Mouse (Mus musculus) heart, adult 9 months (tissue): ENCODE results near the gene Grk6.

Experiments used
- DNase-seq, 2 experiments: peaks; one replicate each; pipeline ENCODE4 v3.0.0; 2022; ENCODE audit warnings: low spot score in 2 of 2

Gene Grk6

DNA sequence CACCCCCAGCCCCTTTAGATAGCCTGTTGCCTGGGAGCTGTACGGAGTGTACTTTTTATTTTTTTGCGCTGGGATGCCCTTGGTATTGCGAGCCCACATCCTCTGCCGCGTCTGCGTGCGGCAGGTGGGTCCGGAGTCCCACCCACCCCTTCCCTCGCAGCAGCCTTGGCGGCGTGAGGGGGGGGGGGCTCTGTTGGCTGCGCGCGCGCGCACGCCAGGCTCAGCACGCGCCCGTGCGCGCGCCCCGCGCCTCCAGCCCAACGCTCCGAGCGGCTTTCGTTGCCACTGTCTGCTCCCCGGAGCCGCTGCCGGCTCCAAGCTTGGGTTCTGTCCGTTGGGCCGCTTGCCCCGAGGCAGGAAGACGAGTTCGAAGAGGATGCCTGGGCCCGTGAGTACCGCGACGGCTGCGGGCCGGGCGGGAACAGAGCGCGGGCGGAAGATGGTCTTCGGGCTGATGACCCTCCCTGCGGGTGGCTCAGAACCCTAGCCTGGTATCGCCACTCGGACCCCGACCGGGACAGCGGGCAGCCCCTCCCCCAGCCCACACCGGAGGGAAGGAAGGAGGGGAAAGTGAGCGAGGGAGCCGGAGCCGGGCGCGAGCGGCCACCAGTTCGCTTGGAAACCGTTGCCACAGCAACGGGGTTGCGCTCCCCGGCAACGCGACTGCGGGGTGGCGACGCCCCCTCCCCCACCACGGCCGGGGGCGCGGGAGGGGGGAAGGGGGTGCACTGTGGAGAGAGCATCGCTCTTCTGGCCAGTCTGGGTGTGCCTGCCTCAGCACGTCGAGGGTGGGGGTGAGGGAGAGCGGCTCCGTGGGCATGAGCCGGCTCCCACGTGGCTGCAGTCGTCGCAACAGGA lies 19.4 kb downstream of the Grk6 start, which contains the start of gene Prr7:
Gene Prr7 (plus strand): TSS at position 241 of the 858 bp plus-strand sequence.
- no peak for DNase-seq

DNA sequence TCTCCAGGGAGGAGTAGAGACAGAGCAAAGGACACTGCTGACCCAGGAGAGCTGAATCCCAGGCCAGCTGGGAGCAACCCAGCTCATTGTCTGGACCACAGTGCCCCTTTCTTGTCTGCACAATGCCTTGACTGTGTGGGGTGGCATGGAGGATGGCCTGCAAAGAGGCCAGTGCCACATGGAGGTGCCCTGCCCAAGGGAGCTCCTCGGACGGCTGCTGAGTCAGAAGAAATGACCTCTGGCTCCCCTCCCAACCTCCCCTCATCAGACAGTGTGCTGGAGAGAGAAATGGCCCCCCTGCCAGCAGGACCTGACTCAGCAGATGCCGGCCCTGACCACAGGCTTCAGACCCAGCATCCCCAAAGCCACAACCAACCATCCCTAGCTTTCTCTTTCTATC lies 20.3 kb downstream of the Grk6 start:
- DNase-seq: no peak

DNA sequence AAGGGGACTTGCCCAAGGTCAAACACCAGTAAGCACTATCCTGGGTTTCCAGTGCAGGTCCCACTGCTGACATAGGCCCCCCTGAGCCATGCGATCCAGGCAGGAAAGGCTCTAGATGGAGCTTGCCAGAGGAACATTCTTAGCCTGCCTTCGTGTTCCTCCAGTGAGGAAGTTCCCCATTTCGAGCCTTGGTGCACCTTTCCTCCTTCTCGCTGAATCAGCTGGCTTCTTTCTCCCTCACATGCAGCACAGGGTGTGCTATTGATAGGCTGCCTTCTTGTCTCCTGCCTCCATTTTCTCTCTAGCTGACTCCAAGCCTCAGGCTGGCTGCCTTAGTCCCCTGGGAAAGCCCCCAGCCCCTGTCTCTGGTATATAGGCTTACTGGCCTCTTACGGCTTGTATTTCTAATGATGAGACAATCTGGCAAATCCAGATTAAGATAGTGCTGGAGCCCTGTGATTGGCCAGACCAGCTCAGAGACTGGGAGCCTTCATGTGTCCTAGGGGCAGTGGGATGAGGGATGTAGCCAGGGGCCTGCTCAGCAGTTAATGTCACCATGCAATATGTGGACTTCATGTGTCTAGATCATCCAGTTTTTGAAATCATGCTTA lies 21.1 kb downstream of the Grk6 start:
- DNase-seq: no peak

- no peak for DNase-seq
Measured at GRCm38 (mm10) chr13:55468851-55469560, 24.1 kb downstream of the Grk6 start.

- no peak for DNase-seq
Measured at GRCm38 (mm10) chr13:55470372-55470771, 25.5 kb downstream of the Grk6 start.

GRCm38 (mm10) chr13:55471156-55471818 lies 26.4 kb downstream of the Grk6 start:
- peak; percentile 88 for DNase-seq

DNA sequence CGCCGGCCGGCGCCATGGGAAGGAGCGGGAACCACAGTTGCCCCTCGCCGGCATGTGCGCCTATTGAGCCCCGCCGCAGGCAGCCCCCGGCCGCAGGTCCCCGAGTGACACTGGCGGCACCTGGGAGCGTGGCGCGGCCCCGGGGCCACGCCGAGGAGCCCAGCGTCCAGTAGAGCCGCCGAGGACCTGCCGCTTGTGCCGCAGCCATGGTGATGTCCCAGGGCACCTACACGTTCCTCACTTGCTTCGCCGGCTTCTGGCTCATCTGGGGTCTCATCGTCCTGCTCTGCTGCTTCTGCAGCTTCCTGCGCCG lies 26.9 kb downstream of the Grk6 start:
- DNase-seq: no peak

GRCm38 (mm10) chr13:55472132-55473022 lies 27.5 kb downstream of the Grk6 start:
- DNase-seq: peak in 1 of 2 experiments; percentile 40

- DNase-seq: no peak
Measured at GRCm38 (mm10) chr13:55473076-55473831, 28.4 kb downstream of the Grk6 start.

DNA sequence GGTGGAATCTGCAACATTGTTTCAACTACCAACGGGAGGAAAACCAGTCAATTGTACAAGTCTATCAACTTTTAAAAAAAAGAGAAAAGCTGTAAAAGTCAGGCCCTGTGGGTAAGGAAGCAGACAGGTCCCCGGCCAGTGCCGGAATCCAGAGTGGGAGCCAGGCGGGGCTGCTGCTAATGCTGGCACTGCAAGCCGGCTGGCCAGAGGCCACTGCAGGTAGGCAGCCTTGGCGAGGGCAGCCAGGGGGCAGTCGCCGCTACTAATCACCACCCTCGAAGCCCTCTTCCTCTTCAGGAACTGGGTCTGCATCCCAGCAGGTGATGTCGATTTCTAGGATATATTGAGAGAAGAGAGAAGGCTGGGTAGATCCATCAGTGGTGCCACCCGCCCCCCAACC lies 29.1 kb downstream of the Grk6 start:
- no peak for DNase-seq

- no peak for DNase-seq
Measured at GRCm38 (mm10) chr13:55474621-55475069, 29.8 kb downstream of the Grk6 start.

GRCm38 (mm10) chr13:55475750-55476149 lies 30.9 kb downstream of the Grk6 start:
- DNase-seq: no peak

DNA sequence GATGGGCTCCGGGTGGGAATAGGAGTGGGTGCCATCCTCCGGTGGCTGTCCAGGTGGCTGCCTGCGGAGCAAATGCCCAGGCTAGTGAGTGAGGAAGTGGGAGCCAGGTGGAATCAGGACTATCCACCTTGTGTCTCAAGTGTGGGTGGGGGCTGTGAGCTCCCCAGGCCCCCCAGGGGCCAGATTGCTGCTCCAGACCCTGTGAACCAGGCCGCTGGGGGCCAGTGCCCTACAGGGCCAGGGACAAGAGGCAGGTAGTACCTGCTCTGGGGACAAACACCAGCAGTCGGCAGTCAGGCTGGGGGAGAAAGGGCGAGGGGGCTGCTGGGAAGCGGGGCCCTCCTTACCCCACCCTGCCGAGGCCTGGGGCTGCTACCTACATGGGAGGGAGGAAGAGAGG lies 31.4 kb downstream of the Grk6 start:
- no peak for DNase-seq

DNA sequence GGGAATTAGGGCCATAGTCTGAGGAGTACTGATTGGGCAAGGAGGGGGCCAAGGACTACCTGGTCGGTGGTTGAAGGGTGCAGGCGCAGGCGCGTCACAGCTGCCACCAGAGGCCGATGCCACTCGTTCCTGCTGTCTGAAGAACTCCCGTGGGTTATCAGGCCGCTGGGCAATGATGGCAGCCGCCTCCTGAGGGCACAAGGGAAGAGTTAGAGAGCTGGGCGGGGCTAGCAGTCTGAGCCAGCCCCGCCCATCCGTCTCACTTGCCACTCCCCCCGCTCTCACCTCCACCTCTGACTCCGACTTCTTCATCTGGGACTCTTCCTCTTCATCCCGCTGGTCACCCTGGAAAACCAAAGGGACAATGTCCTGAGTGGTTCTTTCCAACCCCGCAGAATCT lies 32.6 kb downstream of the Grk6 start:
- DNase-seq: no peak

DNA sequence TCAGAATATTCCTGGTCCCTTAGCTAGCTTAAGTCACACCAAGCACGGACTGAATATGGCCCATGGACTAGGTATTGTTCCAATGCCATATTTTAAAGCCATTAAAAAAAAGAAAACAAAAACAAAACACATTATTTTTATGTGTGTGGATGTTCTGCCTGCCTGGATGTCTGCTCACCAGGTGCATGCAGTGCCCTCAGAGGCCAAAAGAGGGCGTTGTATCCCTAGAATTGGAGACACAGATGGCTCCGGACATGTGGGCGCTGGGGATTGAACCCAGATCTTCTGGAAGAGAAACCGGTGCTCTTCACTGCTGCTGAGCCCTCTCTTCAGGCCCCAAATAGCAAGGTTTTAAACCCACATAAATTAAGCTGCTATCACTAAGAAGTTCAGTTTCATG lies 33.2 kb downstream of the Grk6 start:
- DNase-seq: no peak

DNA sequence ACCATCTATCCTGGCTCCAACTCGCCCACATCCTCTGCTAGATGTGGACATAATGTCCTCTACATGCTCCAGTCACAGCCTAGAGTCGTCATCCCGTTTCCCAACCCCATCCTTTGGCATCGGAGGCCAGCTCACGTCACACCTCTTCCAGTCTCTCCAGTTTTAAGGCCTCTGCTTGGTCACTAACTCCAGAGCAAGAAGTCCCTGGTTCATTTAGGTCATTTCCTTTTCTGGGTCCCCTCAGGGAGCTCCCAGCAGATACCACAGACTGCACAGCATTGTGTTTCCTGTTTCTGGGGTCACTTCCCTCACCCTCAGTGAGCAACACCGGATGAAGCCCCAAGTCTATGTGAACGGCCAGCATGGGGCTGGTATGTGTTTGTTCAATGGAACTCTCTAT lies 34.1 kb downstream of the Grk6 start:
- peak in 1 of 2 experiments; percentile 67 for DNase-seq

- no peak for DNase-seq
Measured at GRCm38 (mm10) chr13:55479929-55480328, 35.1 kb downstream of the Grk6 start.

DNA sequence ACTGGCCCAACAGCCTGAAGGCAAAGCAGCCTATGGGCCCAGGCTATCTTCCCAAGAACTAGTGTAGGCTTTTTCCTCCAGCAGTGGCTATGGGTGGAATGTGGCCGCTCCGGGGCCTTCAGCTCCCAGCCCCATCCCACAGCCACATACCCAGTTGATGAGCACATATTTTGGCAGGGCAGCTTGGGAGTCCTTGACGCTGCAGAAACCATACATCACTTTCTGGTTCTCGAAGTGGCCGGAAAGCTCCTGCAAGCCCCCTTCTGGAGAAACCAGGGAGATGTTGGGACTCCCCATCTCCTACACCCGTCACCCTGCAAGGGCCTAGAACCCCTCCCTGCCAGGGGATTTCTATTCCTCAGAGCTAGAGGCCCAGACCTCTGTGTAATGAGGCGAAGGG lies 37.7 kb downstream of the Grk6 start:
- DNase-seq: no peak

GRCm38 (mm10) chr13:55483071-55483470 lies 38.2 kb downstream of the Grk6 start:
- DNase-seq: no peak

DNA sequence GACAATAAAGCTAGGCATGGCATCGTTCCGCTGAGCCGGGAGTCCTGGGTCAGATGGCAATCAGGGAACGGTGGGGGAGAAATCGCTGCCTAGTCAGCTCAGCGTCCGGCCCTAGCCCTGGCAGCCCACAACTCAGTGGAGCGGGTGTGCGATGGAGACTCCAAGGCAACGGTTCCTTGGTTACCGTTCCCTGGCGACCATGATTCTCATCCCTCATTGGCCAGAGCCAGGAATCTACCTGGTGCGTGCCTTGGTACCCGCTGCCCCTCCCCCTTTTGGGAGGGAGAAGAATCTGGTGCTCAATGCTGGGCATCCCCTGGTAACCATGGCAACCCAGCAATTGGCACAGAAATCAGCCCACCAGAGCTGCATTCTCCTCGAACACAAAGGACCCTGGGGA lies 38.7 kb downstream of the Grk6 start:
- no peak for DNase-seq
